Mouse (Mus musculus) forebrain, embryonic 16.5 days (tissue): ENCODE data around the gene Tsga10. TPM values are rescaled to one million over a fixed set of nuclear protein-coding genes. Genes with fewer than 3 reads are reported as not detected.
"Not testable (repeated sequence)": the region's sequence is repeated elsewhere in the genome, so short reads cannot be mapped to it uniquely, and the experiment has no call there.

Experiments
- ATAC-seq: fragments of 200-750 bp; cut with Nextera tagmentation; 2 replicates; pipeline ENCODE4 v1.8.0; 2017; ENCODE audit warnings: mild to moderate bottlenecking, moderate library complexity
- H3K27ac ChIP-seq: fragments of 300-500 bp; sonication (generic); 2 replicates; pipeline ENCODE4 v1.5.1; 2014; ENCODE audit warnings: low read length, control low read depth
- H3K27me3 ChIP-seq: fragments of 300-500 bp; sonication (generic); replicated peaks from 2 replicates; pipeline ENCODE4 v1.6.1; 2014; ENCODE audit warnings: low read length; ENCODE audit not compliant: control insufficient read depth, insufficient read depth
- H3K36me3 ChIP-seq: fragments of 300-500 bp; sonication (generic); 2 replicates; pipeline ENCODE4 v1.6.1; 2014; ENCODE audit not compliant: control insufficient read depth, insufficient read depth
- H3K4me1 ChIP-seq: fragments of 300-500 bp; sonication (generic); replicated peaks from 2 replicates; pipeline ENCODE4 v1.6.1; 2014; ENCODE audit warnings: low read length; ENCODE audit not compliant: control insufficient read depth, insufficient read depth
- H3K4me2 ChIP-seq: fragments of 300-500 bp; sonication (generic); 2 replicates; pipeline ENCODE4 v1.6.1; 2014; ENCODE audit warnings: mild to moderate bottlenecking, low read length, control low read depth
- H3K4me3 ChIP-seq: fragments of 300-500 bp; sonication (generic); replicated peaks from 2 replicates; pipeline ENCODE4 v1.5.1; 2014; ENCODE audit warnings: mild to moderate bottlenecking, low read length, control low read depth
- H3K9ac ChIP-seq: fragments of 300-500 bp; sonication (generic); replicated peaks from 2 replicates; pipeline ENCODE4 v1.6.1; 2014; ENCODE audit warnings: low read depth, low read length, control low read depth
- H3K9me3 ChIP-seq: fragments of 300-500 bp; sonication (generic); 2 replicates; pipeline ENCODE4 v1.6.1; 2016; ENCODE audit warnings: low read length; ENCODE audit not compliant: control insufficient read depth
- whole genome bisulfite sequencing: fragments of 180-500 bp; shearing (Covaris S2); extraction: QIAGEN DNeasy Blood & Tissue Kit; methylation state at CpG from one replicate; pipeline ENCODE4 v1.1.7; 2014; 5-methylcytosine and 5-hydroxymethylcytosine counted together
- polyA plus RNA-seq: library from polyadenylated mRNA; unstranded; fragments of >200 nt; fragmentation: Nextera tagmentation; extraction: Ambion mirVana; gene quantifications from 2 replicates; pipeline ENCODE4 v1.2.1, GENCODE M21; 2015

Gene Tsga10
- polyA plus RNA-seq, 1 experiment from 2014 or later, result 24.9 TPM

GRCm38 (mm10) chr1:37718516-37718915 lies 147.7 kb downstream of the Tsga10 start:
- H3K4me1 ChIP-seq, result peaks cover 8% of the 10 kb centered on the region
- no peak for ATAC-seq
- H3K27ac ChIP-seq, result no peak overlapping the region
- no peak overlapping the region for H3K4me2 ChIP-seq
- no peak overlapping the region for H3K4me3 ChIP-seq
- H3K27me3 ChIP-seq, result peaks cover 15% of the 10 kb centered on the region
- 56% methylated on average over 7 of the region's 7 CpGs for WGBS
- H3K36me3 ChIP-seq, result no peaks in the 10 kb centered on the region
- H3K9ac ChIP-seq, result no peak overlapping the region
- H3K9me3 ChIP-seq, result no peaks in the 10 kb centered on the region

GRCm38 (mm10) chr1:37717415-37718195 lies 148.6 kb downstream of the Tsga10 start:
- WGBS, result 80% methylated on average over 14 of the region's 14 CpGs
- Histone ChIP-seq H3K27ac (no peak overlapping the region), H3K9me3 (no peaks in the 10 kb centered on the region), H3K4me2 (no peak overlapping the region), H3K4me1 (peaks cover 8% of the 10 kb centered on the region), H3K9ac (no peak overlapping the region), H3K27me3 (peaks cover 15% of the 10 kb centered on the region), H3K4me3 (no peak overlapping the region), H3K36me3 (no peaks in the 10 kb centered on the region)
- no peak for ATAC-seq

- not testable (repeated sequence) for H3K27me3 ChIP-seq, H3K9me3 ChIP-seq, H3K4me1 ChIP-seq, ATAC-seq, H3K4me2 ChIP-seq, H3K36me3 ChIP-seq, H3K27ac ChIP-seq, H3K9ac ChIP-seq, H3K4me3 ChIP-seq
- WGBS, result 87% methylated on average over 4 of the region's 4 CpGs
Measured at GRCm38 (mm10) chr1:37712357-37712737, 153.9 kb downstream of the Tsga10 start.

- H3K4me1 ChIP-seq, result no peaks in the 10 kb centered on the region
- no peak overlapping the region for H3K4me2 ChIP-seq
- H3K4me3 ChIP-seq, result no peak overlapping the region
- H3K9ac ChIP-seq, result no peak overlapping the region
- no peaks in the 10 kb centered on the region for H3K9me3 ChIP-seq
- WGBS, result 92% methylated on average over 10 of the region's 10 CpGs
- H3K27ac ChIP-seq, result no peak overlapping the region
- no peaks in the 10 kb centered on the region for H3K36me3 ChIP-seq
- ATAC-seq, result no peak
- H3K27me3 ChIP-seq, result no peaks in the 10 kb centered on the region
Measured at GRCm38 (mm10) chr1:37711596-37712356, 154.5 kb downstream of the Tsga10 start.

- H3K9ac ChIP-seq, result no peak overlapping the region
- no peaks in the 10 kb centered on the region for H3K27me3 ChIP-seq
- no peak for ATAC-seq
- H3K9me3 ChIP-seq, result no peaks in the 10 kb centered on the region
- H3K4me3 ChIP-seq, result no peak overlapping the region
- WGBS, result 91% methylated on average over 5 of the region's 5 CpGs
- no peak overlapping the region for H3K27ac ChIP-seq
- no peak overlapping the region for H3K4me2 ChIP-seq
- H3K36me3 ChIP-seq, result no peaks in the 10 kb centered on the region
- H3K4me1 ChIP-seq, result no peaks in the 10 kb centered on the region
Measured at GRCm38 (mm10) chr1:37711082-37711481, 155.1 kb downstream of the Tsga10 start.

- WGBS, result 71% methylated on average over 8 of the region's 8 CpGs
- H3K4me2 ChIP-seq, result no peak overlapping the region
- no peak for ATAC-seq
Measured at GRCm38 (mm10) chr1:37709736-37710135, 156.5 kb downstream of the Tsga10 start.

GRCm38 (mm10) chr1:37708270-37708955 lies 157.8 kb downstream of the Tsga10 start:
- no peak for ATAC-seq
- Histone ChIP-seq H3K36me3 (no peaks in the 10 kb centered on the region), H3K4me3 (no peak overlapping the region), H3K27ac (no peak overlapping the region), H3K9me3 (no peaks in the 10 kb centered on the region), H3K4me2 (no peak overlapping the region), H3K9ac (no peak overlapping the region), H3K27me3 (no peaks in the 10 kb centered on the region), H3K4me1 (no peaks in the 10 kb centered on the region)
- WGBS, result 88% methylated on average over 6 of the region's 6 CpGs

More at GRCm38 (mm10) chr1:37709736-37710135, 156.5 kb downstream of the Tsga10 start:
- no peak overlapping the region for H3K4me3 ChIP-seq
- H3K27me3 ChIP-seq, result no peaks in the 10 kb centered on the region
- no peaks in the 10 kb centered on the region for H3K4me1 ChIP-seq
- H3K9me3 ChIP-seq, result no peaks in the 10 kb centered on the region
- no peak overlapping the region for H3K27ac ChIP-seq
- no peaks in the 10 kb centered on the region for H3K36me3 ChIP-seq
- no peak overlapping the region for H3K9ac ChIP-seq
